Mouse (Mus musculus) gastrocnemius, adult 2 months (tissue): ENCODE data around the gene Gas2l3. TPM values are rescaled to one million over a fixed set of nuclear protein-coding genes. Genes with fewer than 3 reads are reported as not detected.

Source experiments
- DNase-seq: peaks from one replicate; pipeline ENCODE4 v3.0.0; 2022
- H3K27ac ChIP-seq: fragments of 200-600 bp; 2 replicates; pipeline ENCODE4 v1.8.1; 2022; ENCODE audit warnings: mild to moderate bottlenecking
- H3K4me3 ChIP-seq: fragments of 200-600 bp; 2 replicates; pipeline ENCODE4 v1.8.1; 2022; ENCODE audit warnings: mild to moderate bottlenecking, moderate library complexity
- CTCF ChIP-seq: fragments of 200-600 bp; IDR thresholded peaks from 2 replicates; pipeline ENCODE4 v1.8.1; 2022; ENCODE audit warnings: antibody characterized with exemption, mild to moderate bottlenecking, moderate library complexity
- intact Hi-C: fragments of 180-260 bp; cut with DNase I; formaldehyde crosslinking; loops from one replicate; pipeline ENCODE4 v1.15.1; 2025
- total RNA-seq, 2 experiments: library from RNA; stranded (reverse); gene quantifications; 2 replicates each; pipeline ENCODE4 v1.2.3; 2021

Gas2l3 gene
- total RNA-seq, 2 experiments from 2014 or later: 0.89 to 0.95 TPM

DNA sequence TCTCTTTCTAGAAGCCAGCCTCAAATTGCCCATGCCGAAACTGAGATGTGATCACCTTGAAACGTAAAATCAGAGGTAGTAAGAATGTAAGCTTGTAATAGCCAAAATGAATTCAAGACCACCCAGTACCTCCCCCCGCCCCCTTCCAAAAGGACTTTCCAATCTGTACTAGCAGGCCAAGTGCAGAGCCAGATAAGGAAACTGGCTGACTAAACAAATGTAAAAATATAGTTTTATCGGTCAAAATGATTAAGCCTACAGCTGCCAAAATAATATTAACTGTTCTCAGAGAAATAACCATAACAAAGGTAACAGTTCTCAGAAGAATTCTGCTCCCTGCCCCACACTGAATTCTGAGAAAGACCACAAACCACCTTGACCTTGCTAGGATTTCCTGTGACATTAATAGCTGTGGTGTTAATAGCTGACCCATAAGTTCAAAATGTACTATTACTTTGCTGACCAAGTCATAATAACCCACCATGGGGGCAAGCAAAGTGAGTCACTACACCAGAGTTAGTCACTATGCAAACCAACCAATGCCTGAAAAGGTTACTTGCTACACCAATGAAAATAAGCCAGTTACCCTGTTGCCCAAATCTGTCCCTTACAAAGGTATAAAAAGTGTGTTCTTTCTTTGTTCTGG lies 21.1 kb upstream of the Gas2l3 start:
- TF ChIP-seq CTCF: no peak
- DNase-seq: no peak

DNA sequence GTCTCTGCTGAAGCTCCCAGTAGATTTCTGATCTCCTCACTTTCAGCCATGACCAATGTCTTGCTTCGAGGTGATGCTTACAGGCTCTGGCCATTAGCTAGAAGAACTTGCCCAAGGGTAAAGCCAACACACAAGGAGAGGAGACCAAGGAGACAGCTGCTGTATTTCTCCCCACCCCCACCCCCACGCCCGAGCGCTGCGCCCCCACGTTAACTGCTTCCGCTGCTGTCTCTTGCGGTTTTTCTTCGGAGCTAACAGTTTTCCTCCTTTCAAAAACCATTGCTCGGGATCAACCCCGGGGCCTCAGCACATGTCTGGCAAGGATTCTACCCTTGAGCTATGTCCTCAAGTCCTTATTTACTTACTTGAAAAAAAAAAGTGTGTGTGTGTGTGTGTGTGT lies 19.1 kb upstream of the Gas2l3 start:
- H3K4me3 ChIP-seq: no peak overlapping the region
- intact Hi-C loops: loop anchor here (1.0 to 10.0 kb wide), 2 partner anchors 164 to 362 kb away; no protein-coding TSS in a partner anchor
- H3K27ac ChIP-seq: no peak overlapping the region
- TF ChIP-seq CTCF: no peak
- no peak for DNase-seq

More for the DNA sequence above, 21.1 kb upstream of the Gas2l3 start:
- intact Hi-C loops: loop anchor here (10.0 kb wide), 1 partner anchor 360 kb away; no protein-coding TSS in a partner anchor
- H3K4me3 ChIP-seq: no peak overlapping the region
- H3K27ac ChIP-seq: no peak overlapping the region

GRCm38 (mm10) chr10:89461856-89462507 lies 18.2 kb upstream of the Gas2l3 start:
- Histone ChIP-seq H3K4me3 (no peak overlapping the region; the same call in 1 of the 2 replicates), H3K27ac (no peak overlapping the region)
- peak; percentile 55 for DNase-seq
- intact Hi-C loops: loop anchor here (1.0 to 10.0 kb wide), 2 partner anchors 165 to 363 kb away; no protein-coding TSS in a partner anchor
- peak; percentile 80 for TF ChIP-seq CTCF

DNA sequence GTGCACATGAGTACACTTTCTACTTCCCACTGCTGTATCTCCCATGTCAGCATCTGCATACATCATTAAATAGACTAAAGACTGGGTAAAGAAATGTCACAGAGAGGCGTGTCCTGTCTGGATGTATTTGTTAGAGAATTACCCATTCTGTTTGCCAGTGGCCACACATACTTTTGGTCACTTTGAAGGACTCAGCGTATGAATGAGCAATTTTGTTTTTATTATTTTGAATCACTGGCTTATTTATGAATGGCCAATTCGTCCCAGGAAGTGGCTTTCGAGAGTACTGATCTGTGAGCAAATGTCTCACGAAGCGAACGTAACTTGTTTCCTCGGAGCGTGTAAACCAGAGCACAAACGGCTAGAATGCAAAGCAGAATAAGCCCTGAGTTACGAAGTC lies 17.2 kb upstream of the Gas2l3 start:
- Histone ChIP-seq H3K27ac (no peak overlapping the region), H3K4me3 (no peak overlapping the region)
- DNase-seq: no peak
- no peak for TF ChIP-seq CTCF
- intact Hi-C loops: loop anchor here (10.0 kb wide), 1 partner anchor 364 kb away; no protein-coding TSS in a partner anchor

- H3K4me3 ChIP-seq: no peak overlapping the region
- TF ChIP-seq CTCF: no peak
- DNase-seq: no peak
- H3K27ac ChIP-seq: no peak overlapping the region
- intact Hi-C loops: no loop called here
Measured at GRCm38 (mm10) chr10:89458770-89459169, 15.0 kb upstream of the Gas2l3 start.

GRCm38 (mm10) chr10:89453794-89454193 lies 10.0 kb upstream of the Gas2l3 start:
- DNase-seq: no peak
- Histone ChIP-seq H3K27ac (no peak overlapping the region), H3K4me3 (no peak overlapping the region)
- no peak for TF ChIP-seq CTCF
- intact Hi-C loops: no loop called here

GRCm38 (mm10) chr10:89453068-89453641 lies 9.4 kb upstream of the Gas2l3 start:
- no peak overlapping the region for H3K27ac ChIP-seq
- TF ChIP-seq CTCF: no peak
- intact Hi-C loops: no loop called here
- no peak overlapping the region for H3K4me3 ChIP-seq
- no peak for DNase-seq

DNA sequence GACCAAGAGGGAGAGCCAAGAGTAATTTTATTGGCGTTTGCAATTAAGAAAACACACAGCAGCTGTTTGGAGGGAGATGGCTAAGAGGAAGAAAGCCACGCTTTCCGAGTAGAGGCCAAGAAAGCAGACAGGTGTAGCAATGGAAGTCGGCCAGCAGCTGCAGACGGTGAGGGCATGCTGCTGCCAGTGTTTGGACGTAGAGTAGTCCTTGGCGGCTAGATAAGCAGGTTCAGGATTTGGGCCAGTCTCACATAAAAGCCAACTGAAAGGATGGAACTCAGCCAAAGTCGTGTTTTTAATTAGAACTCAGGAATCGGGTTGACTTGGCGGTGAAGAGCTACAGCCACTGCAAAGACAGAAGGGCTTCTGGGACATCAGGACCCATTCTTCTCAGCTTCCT lies 6.6 kb upstream of the Gas2l3 start:
- Histone ChIP-seq H3K4me3 (no peak overlapping the region), H3K27ac (no peak overlapping the region)
- intact Hi-C loops: no loop called here
- TF ChIP-seq CTCF: no peak
- peak; percentile 34 for DNase-seq

GRCm38 (mm10) chr10:89444381-89444780 lies 614 bp upstream of the Gas2l3 start:
- Histone ChIP-seq H3K4me3 (peak overlapping the region; percentile 80), H3K27ac (peak overlapping the region; percentile 61; the same call in 1 of the 2 replicates)
- TF ChIP-seq CTCF: no peak
- intact Hi-C loops: no loop called here
- no peak for DNase-seq

DNA sequence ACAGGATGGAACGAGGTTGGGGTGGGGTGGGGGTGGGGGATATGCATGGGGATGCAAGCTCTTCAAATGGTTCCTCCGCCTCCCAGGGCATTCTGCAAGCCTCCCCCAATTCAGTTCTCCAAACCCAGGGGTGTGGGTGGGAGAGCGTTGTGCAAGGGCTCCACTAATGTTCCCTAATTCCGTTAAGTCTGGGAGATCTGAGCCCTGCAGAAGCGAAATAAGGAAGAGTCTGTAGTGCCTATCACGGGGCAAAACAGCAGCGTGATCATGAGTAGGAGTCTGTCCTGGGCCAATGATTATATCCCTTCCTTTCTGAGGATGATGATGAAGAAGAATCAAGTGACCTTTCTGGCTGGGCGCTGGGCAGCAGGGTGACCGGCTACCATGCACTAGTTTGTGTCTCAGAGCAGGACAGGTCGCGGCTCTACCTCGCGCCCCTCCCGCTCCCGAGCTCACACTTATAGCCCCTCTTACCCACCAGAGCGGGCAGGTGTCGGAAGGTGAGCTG lies 598 bp downstream of the Gas2l3 start:
- intact Hi-C loops: no loop called here
- no peak for DNase-seq
- Histone ChIP-seq H3K4me3 (peak overlapping the region; percentile 80), H3K27ac (peak overlapping the region; percentile 71)
- TF ChIP-seq CTCF: no peak

DNA sequence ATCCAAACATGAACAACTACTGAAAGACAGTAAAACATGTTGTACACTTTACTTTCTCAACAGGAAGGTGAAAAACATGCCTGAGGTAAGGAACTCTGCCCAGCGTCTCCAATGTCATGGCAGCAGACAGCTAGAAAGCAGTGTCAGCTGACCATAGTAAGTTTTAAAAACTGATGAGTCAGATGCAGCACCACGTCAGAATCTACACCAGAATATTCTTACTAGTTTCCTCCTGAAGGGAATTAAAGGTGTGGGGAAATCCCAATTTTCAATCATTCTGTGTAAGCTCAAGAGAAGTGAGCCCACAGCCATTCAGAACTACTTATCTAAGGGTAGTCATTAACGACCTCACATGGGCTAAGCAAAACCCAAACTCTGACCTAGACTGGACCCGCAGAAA lies 1.1 kb downstream of the Gas2l3 start:
- Histone ChIP-seq H3K4me3 (peak overlapping the region; percentile 80), H3K27ac (peak overlapping the region; percentile 71; the same call in 1 of the 2 replicates)
- DNase-seq: no peak

DNA sequence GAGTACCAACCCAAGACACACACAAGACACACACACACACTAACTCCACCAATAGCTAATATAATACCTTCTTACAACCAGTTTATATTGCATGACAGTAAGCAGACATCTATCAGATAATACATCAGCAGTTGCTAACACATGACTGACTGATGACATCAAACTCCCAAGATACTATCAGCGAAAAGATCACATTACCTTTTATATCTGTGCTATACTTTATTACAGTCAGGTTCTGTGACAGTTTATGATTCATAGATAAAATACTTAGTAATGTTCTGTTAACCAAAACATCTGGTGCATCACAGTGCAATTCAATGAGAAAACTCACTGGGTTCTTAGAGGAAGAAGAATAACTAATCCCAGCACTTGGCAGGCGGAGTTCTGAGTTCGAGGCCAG lies 1.8 kb downstream of the Gas2l3 start:
- no peak for DNase-seq
- Histone ChIP-seq H3K27ac (no peak overlapping the region), H3K4me3 (no peak overlapping the region)
- intact Hi-C loops: no loop called here
- TF ChIP-seq CTCF: no peak

More for the DNA sequence above, 1.1 kb downstream of the Gas2l3 start:
- no peak for TF ChIP-seq CTCF
- intact Hi-C loops: no loop called here

DNA sequence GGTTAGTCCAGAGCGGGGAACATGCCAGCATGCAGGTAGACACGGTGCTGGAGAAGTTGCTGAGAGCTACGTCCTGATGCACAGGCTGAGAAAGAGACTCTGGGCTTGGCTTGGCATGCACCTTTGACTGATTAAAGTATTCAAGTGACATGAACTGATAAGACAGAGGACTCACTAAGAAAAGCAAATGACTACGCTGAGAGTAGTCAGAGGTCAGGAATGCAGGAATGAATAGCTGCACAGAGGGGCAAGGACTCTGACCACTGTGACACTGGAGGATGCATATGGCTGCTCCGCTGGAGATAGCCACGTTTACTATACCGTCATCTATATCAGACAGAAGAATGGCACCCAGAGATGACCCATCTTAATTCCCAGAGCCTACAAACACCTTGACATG lies 4.4 kb downstream of the Gas2l3 start:
- no peak overlapping the region for H3K4me3 ChIP-seq
- TF ChIP-seq CTCF: no peak
- intact Hi-C loops: no loop called here
- no peak for DNase-seq
- H3K27ac ChIP-seq: no peak overlapping the region
